Mouse (Mus musculus) gastrocnemius, adult 8-10 months (tissue): ENCODE data around the gene Brd2. TPM values are rescaled to one million over a fixed set of nuclear protein-coding genes. Genes with fewer than 3 reads are reported as not detected.

Source experiments
- DNase-seq, 2 experiments: peaks; one replicate each; pipeline ENCODE4 v3.0.0; 2022; ENCODE audit warnings: low spot score in 2 of 2
- total RNA-seq, 4 experiments: library from RNA; stranded (reverse); gene quantifications; 2 replicates each; pipeline ENCODE4 v1.2.4; 2022

Brd2 gene
- total RNA-seq, 4 experiments from 2014 or later: 67.9 to 73.8 (median 69.8) TPM

- DNase-seq: no peak
These were observed 10.9 kb upstream of the Brd2 start for GRCm38 (mm10) chr17:34133289-34133688.

- DNase-seq: no peak
These were observed 9.5 kb upstream of the Brd2 start for GRCm38 (mm10) chr17:34131911-34132310.

GRCm38 (mm10) chr17:34130073-34130947 lies 7.9 kb upstream of the Brd2 start:
- no peak for DNase-seq

- DNase-seq: no peak
These were observed 6.7 kb upstream of the Brd2 start for GRCm38 (mm10) chr17:34128944-34129791.

GRCm38 (mm10) chr17:34128264-34128937 lies 6.0 kb upstream of the Brd2 start:
- DNase-seq: no peak

- no peak for DNase-seq
These were observed 5.0 kb upstream of the Brd2 start for GRCm38 (mm10) chr17:34127475-34127874.

GRCm38 (mm10) chr17:34126826-34127420 lies 4.5 kb upstream of the Brd2 start:
- DNase-seq: no peak

- DNase-seq: no peak
These were observed 2.2 kb upstream of the Brd2 start for GRCm38 (mm10) chr17:34124649-34125048.

- no peak for DNase-seq
These were observed 1.1 kb upstream of the Brd2 start for GRCm38 (mm10) chr17:34123518-34123917.

- DNase-seq: no peak
These were observed 677 bp upstream of the Brd2 start for GRCm38 (mm10) chr17:34123111-34123510.

GRCm38 (mm10) chr17:34121879-34122187 lies 601 bp downstream of the Brd2 start:
- DNase-seq: peak in 1 of 2 experiments; percentile 78

GRCm38 (mm10) chr17:34121172-34121878 lies 1.1 kb downstream of the Brd2 start:
- DNase-seq: peak; percentile 88 to 89

- DNase-seq: peak; percentile 88 to 91
These were observed 1.6 kb downstream of the Brd2 start for GRCm38 (mm10) chr17:34120814-34121171.

- peak; percentile 81 to 90 for DNase-seq
These were observed 2.2 kb downstream of the Brd2 start for GRCm38 (mm10) chr17:34120180-34120723.

- peak; percentile 99 for DNase-seq
These were observed 2.9 kb downstream of the Brd2 start, which contains the start of gene H2-DMa for GRCm38 (mm10) chr17:34119249-34120179. Gene H2-DMa (plus strand): TSS chr17:34119541.

- DNase-seq: no peak
These were observed 3.6 kb downstream of the Brd2 start for GRCm38 (mm10) chr17:34118873-34119248.

GRCm38 (mm10) chr17:34118113-34118872 lies 4.1 kb downstream of the Brd2 start:
- peak in 1 of 2 experiments; percentile 31 for DNase-seq

- DNase-seq: no peak
These were observed 4.9 kb downstream of the Brd2 start for GRCm38 (mm10) chr17:34117421-34118112.
